Mouse (Mus musculus) macrophage (primary cell): Measurements from ENCODE around the gene Gbx1. TPM values are rescaled to one million over a fixed set of nuclear protein-coding genes. Genes with fewer than 3 reads are reported as not detected.

Source experiments
- H3K27ac ChIP-seq: fragments of 350-480 bp; formaldehyde crosslinking; 2 replicates; pipeline ENCODE4 v1.9.0; 2021
- H3K36me3 ChIP-seq: fragments of 350-480 bp; formaldehyde crosslinking; 2 replicates; pipeline ENCODE4 v1.9.0; 2021; ENCODE audit errors: inconsistent target
- H3K4me3 ChIP-seq: fragments of 350-480 bp; formaldehyde crosslinking; 2 replicates; pipeline ENCODE4 v1.9.0; 2021; ENCODE audit errors: inconsistent target
- H3K79me2 ChIP-seq: fragments of 350-480 bp; formaldehyde crosslinking; 2 replicates; pipeline ENCODE4 v1.9.0; 2021; ENCODE audit errors: inconsistent target
- WGBS: methylation state at CpG from one replicate; pipeline ENCODE4 v1.1.7; 2026; ENCODE audit warnings: inconsistent platforms; ENCODE audit not compliant: missing documents; 5-methylcytosine and 5-hydroxymethylcytosine counted together
- polyA plus RNA-seq: library from polyadenylated mRNA; stranded (reverse); fragments of 250-400 nt; gene quantifications from 3 replicates; pipeline ENCODE4 v1.2.4, GENCODE M21; 2018; ENCODE audit warnings: inconsistent platforms

The Gbx1 gene
- polyA plus RNA-seq, 1 experiment from 2014 or later = not detected

- no peaks in the 10 kb centered on the region for H3K79me2 ChIP-seq
- no peak overlapping the region for H3K27ac ChIP-seq
- no peak overlapping the region for H3K4me3 ChIP-seq
- no peaks in the 10 kb centered on the region for H3K36me3 ChIP-seq
- WGBS = 85% methylated on average over 3 of the region's 3 CpGs
Measured at GRCm38 (mm10) chr5:24535731-24536130, 8.7 kb upstream of the Gbx1 start.

- H3K79me2 ChIP-seq = no peaks in the 10 kb centered on the region
- H3K27ac ChIP-seq = no peak overlapping the region
- H3K4me3 ChIP-seq = no peak overlapping the region
- no peaks in the 10 kb centered on the region for H3K36me3 ChIP-seq
- 66% methylated on average over 5 of the region's 5 CpGs for WGBS
Measured at GRCm38 (mm10) chr5:24534292-24534691, 7.3 kb upstream of the Gbx1 start.

GRCm38 (mm10) chr5:24533391-24533790 is 6.4 kb upstream of the Gbx1 start:
- Histone ChIP-seq H3K36me3 (no peaks in the 10 kb centered on the region), H3K27ac (no peak overlapping the region), H3K79me2 (no peaks in the 10 kb centered on the region), H3K4me3 (no peak overlapping the region)
- WGBS = 80% methylated on average over 11 of the region's 11 CpGs

GRCm38 (mm10) chr5:24530042-24530689 is 3.2 kb upstream of the Gbx1 start:
- H3K4me3 ChIP-seq = no peak overlapping the region
- WGBS = 19% methylated on average over 24 of the region's 24 CpGs
- no peaks in the 10 kb centered on the region for H3K79me2 ChIP-seq
- H3K36me3 ChIP-seq = no peaks in the 10 kb centered on the region
- H3K27ac ChIP-seq = no peak overlapping the region

GRCm38 (mm10) chr5:24527780-24528179 is 778 bp upstream of the Gbx1 start:
- Histone ChIP-seq H3K79me2 (no peaks in the 10 kb centered on the region), H3K27ac (no peak overlapping the region), H3K4me3 (no peak overlapping the region), H3K36me3 (no peaks in the 10 kb centered on the region)
- 32% methylated on average over 6 of the region's 6 CpGs for WGBS

GRCm38 (mm10) chr5:24526190-24526888 is 663 bp downstream of the Gbx1 start:
- no peaks in the 10 kb centered on the region for H3K79me2 ChIP-seq
- no peaks in the 10 kb centered on the region for H3K36me3 ChIP-seq
- H3K4me3 ChIP-seq = no peak overlapping the region
- H3K27ac ChIP-seq = no peak overlapping the region
- under 1% methylated on average over 81 of the region's 109 CpGs for WGBS

GRCm38 (mm10) chr5:24525360-24526189 is 1.4 kb downstream of the Gbx1 start:
- Histone ChIP-seq H3K36me3 (no peaks in the 10 kb centered on the region), H3K4me3 (no peak overlapping the region), H3K79me2 (no peaks in the 10 kb centered on the region), H3K27ac (no peak overlapping the region)
- 8% methylated on average over 34 of the region's 34 CpGs for WGBS

- Histone ChIP-seq H3K27ac (no peak overlapping the region), H3K4me3 (no peak overlapping the region), H3K36me3 (no peaks in the 10 kb centered on the region), H3K79me2 (no peaks in the 10 kb centered on the region)
- 17% methylated on average over 4 of the region's 4 CpGs for WGBS
Measured at GRCm38 (mm10) chr5:24524522-24524921, 2.5 kb downstream of the Gbx1 start.

GRCm38 (mm10) chr5:24523806-24524205 is 3.2 kb downstream of the Gbx1 start:
- Histone ChIP-seq H3K36me3 (no peaks in the 10 kb centered on the region), H3K79me2 (no peaks in the 10 kb centered on the region), H3K27ac (no peak overlapping the region), H3K4me3 (no peak overlapping the region)
- 65% methylated on average over 8 of the region's 8 CpGs for WGBS

- Histone ChIP-seq H3K79me2 (no peaks in the 10 kb centered on the region), H3K27ac (no peak overlapping the region), H3K36me3 (no peaks in the 10 kb centered on the region), H3K4me3 (no peak overlapping the region)
- 55% methylated on average over 8 of the region's 8 CpGs for WGBS
Measured at GRCm38 (mm10) chr5:24521366-24521765, 5.6 kb downstream of the Gbx1 start.

GRCm38 (mm10) chr5:24512271-24512670 is 14.7 kb downstream of the Gbx1 start:
- Histone ChIP-seq H3K79me2 (no peaks in the 10 kb centered on the region), H3K27ac (no peak overlapping the region), H3K36me3 (no peaks in the 10 kb centered on the region), H3K4me3 (no peak overlapping the region)
- 64% methylated on average over 7 of the region's 8 CpGs for WGBS

GRCm38 (mm10) chr5:24510635-24511034 is 16.4 kb downstream of the Gbx1 start:
- no peaks in the 10 kb centered on the region for H3K36me3 ChIP-seq
- H3K4me3 ChIP-seq = no peak overlapping the region
- no peak overlapping the region for H3K27ac ChIP-seq
- WGBS = 55% methylated on average over 10 of the region's 11 CpGs
- H3K79me2 ChIP-seq = no peaks in the 10 kb centered on the region

GRCm38 (mm10) chr5:24508406-24508805 is 18.6 kb downstream of the Gbx1 start:
- Histone ChIP-seq H3K27ac (no peak overlapping the region), H3K36me3 (no peaks in the 10 kb centered on the region), H3K4me3 (no peak overlapping the region), H3K79me2 (no peaks in the 10 kb centered on the region)
- WGBS = 93% methylated on average over 7 of the region's 7 CpGs

- no peak overlapping the region for H3K4me3 ChIP-seq
- H3K27ac ChIP-seq = no peak overlapping the region
- H3K36me3 ChIP-seq = peaks cover 17% of the 10 kb centered on the region
- 29% methylated on average over 2 of the region's 2 CpGs for WGBS
- no peaks in the 10 kb centered on the region for H3K79me2 ChIP-seq
Measured at GRCm38 (mm10) chr5:24505513-24505912, 21.5 kb downstream of the Gbx1 start.

GRCm38 (mm10) chr5:24502786-24503185 is 24.2 kb downstream of the Gbx1 start:
- Histone ChIP-seq H3K4me3 (no peak overlapping the region), H3K36me3 (peaks cover 45% of the 10 kb centered on the region), H3K27ac (no peak overlapping the region), H3K79me2 (no peaks in the 10 kb centered on the region)
- WGBS = 83% methylated on average over 4 of the region's 4 CpGs
